Mouse (Mus musculus): Measurements from ENCODE around the gene Adh1. TPM values are rescaled to one million over a fixed set of nuclear protein-coding genes. Genes with fewer than 3 reads are reported as not detected.

The Adh1 gene
- polyA plus RNA-seq, 1 experiment from 2014 or later: 1,249 TPM

- no peaks in the 10 kb centered on the region for H3K9me3 ChIP-seq
- H3K4me2 ChIP-seq: no peak overlapping the region
- H3K36me3 ChIP-seq: no peaks in the 10 kb centered on the region
- ATAC-seq (ENCODE audit: borderline replicate concordance, extremely low read depth, low FRiP score, low TSS enrichment): no peak
- H3K27ac ChIP-seq: no peak overlapping the region
- H3K4me3 ChIP-seq: no peak overlapping the region
- H3K27me3 ChIP-seq: no peaks in the 10 kb centered on the region
- WGBS: 92% methylated on average over 17 of the region's 17 CpGs
- no peak overlapping the region for H3K9ac ChIP-seq
- H3K4me1 ChIP-seq: no peaks in the 10 kb centered on the region
Observed at GRCm38 (mm10) chr3:138325001-138325400, 64.2 kb downstream of the Adh1 start.

DNA sequence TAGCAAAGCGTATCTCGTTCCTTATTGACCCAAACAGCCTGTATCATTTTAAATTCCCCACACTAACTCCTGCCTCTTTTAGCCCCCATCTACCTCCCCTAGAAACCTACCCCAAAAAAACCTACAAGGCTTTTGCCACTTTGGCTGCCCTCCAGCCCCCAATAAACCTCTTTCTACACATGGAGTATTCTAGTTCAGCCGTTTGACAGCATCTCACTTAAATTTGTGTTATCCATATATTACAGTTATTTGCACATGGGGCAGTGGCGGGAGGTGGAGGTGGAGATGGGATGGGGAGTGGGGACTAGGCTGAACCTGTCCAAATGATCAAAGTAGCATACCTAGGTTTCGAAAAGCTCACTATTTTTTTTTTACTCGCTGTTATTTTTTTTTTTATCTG lies 64.7 kb downstream of the Adh1 start:
- 93% methylated on average over 6 of the region's 6 CpGs for WGBS
- H3K27ac ChIP-seq: no peak overlapping the region
- H3K9me3 ChIP-seq: no peaks in the 10 kb centered on the region
- no peak overlapping the region for H3K4me3 ChIP-seq
- no peak for ATAC-seq (ENCODE audit: borderline replicate concordance, extremely low read depth, low FRiP score, low TSS enrichment)
- no peaks in the 10 kb centered on the region for H3K27me3 ChIP-seq
- H3K4me2 ChIP-seq: no peak overlapping the region
- no peaks in the 10 kb centered on the region for H3K36me3 ChIP-seq
- no peaks in the 10 kb centered on the region for H3K4me1 ChIP-seq
- H3K9ac ChIP-seq: no peak overlapping the region

DNA sequence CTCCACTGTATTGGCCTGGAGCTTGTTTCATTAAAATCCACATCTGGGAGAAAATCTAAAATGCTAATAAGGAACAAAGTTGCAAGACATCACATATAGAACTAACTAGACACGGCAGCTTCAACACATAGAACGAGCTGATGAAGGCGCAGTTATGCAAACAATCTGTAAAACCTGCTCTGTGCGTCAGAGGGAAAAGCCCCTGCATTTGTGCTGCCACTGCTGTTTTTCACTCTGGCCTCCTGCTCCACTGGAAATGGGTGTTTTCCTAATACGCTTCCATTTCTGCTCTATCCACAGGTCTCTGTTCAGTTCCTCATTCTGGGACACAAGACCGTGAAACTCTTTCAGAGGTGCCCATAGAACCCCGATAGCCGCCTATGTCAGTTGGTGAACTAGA lies 73.1 kb downstream of the Adh1 start:
- WGBS: 62% methylated on average over 8 of the region's 8 CpGs
- no peak for ATAC-seq (ENCODE audit: borderline replicate concordance, extremely low read depth, low FRiP score, low TSS enrichment)

DNA sequence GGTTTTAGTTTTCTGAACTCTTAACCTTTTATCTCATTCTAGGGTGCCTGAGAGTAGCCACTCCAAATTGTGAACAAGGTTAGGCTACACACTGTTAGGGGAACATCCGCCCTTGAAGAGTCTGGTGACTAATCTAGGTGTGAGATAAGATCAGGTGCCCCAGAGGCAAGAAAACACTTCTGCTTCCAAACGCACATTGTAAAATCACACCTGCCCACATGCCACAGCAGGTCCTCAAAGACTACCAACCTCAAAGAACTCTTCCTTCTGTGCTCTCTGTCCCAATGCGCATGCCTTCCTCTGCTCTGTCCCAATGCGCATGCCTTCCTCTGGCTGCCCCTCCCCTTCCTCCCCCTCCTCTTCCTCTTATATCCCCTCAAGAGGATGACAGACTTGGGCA lies 73.5 kb downstream of the Adh1 start:
- Histone ChIP-seq H3K4me2 (no peak overlapping the region), H3K27me3 (no peaks in the 10 kb centered on the region), H3K4me3 (no peak overlapping the region), H3K4me1 (no peaks in the 10 kb centered on the region), H3K36me3 (no peaks in the 10 kb centered on the region), H3K9me3 (no peaks in the 10 kb centered on the region), H3K9ac (no peak overlapping the region), H3K27ac (no peak overlapping the region)
- WGBS: 71% methylated on average over 4 of the region's 4 CpGs
- ATAC-seq (ENCODE audit: borderline replicate concordance, extremely low read depth, low FRiP score, low TSS enrichment): no peak; the same call in 1 of the 2 replicates

More for the DNA sequence above, 73.1 kb downstream of the Adh1 start:
- no peaks in the 10 kb centered on the region for H3K27me3 ChIP-seq
- no peak overlapping the region for H3K9ac ChIP-seq
- no peak overlapping the region for H3K4me2 ChIP-seq
- H3K4me1 ChIP-seq: no peaks in the 10 kb centered on the region
- no peak overlapping the region for H3K4me3 ChIP-seq
- no peaks in the 10 kb centered on the region for H3K9me3 ChIP-seq
- H3K27ac ChIP-seq: no peak overlapping the region
- no peaks in the 10 kb centered on the region for H3K36me3 ChIP-seq

GRCm38 (mm10) chr3:138335566-138335965 lies 74.8 kb downstream of the Adh1 start:
- no peak overlapping the region for H3K27ac ChIP-seq
- no peak overlapping the region for H3K9ac ChIP-seq
- 88% methylated on average over 1 of the region's 1 CpGs for WGBS
- no peaks in the 10 kb centered on the region for H3K4me1 ChIP-seq
- no peaks in the 10 kb centered on the region for H3K9me3 ChIP-seq
- H3K27me3 ChIP-seq: no peaks in the 10 kb centered on the region
- no peak for ATAC-seq (ENCODE audit: borderline replicate concordance, extremely low read depth, low FRiP score, low TSS enrichment)
- no peak overlapping the region for H3K4me2 ChIP-seq
- H3K4me3 ChIP-seq: no peak overlapping the region
- no peaks in the 10 kb centered on the region for H3K36me3 ChIP-seq

DNA sequence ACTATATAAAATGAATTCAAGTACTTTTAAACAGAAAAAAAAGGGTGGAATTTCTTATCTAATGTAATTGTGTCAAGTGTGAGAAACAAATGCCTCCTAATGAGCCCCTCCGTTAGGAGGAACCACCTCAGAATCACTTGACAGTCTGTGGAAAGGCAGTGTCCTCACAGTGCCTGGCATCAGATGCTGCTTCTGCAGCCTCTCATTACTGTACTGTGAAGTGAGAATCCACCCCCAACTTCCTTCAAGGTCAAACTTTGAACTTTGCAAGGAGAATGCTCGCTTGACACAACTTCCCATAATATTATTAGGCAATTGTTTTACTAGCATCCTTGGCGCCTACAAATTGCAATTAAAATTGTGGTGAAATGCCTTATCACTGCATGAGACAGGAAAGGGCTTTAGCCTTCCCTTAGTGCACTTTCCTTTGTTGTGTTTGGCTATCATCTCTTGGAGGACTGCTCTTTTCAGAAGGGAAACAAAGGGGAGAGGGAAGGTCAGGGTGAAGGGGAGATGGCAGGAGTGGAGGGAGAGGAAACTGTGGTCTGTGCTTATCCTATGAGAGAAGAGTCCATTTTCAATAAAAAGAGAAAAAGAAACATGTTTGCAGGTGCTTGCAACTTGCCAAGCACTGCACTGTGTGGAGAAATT lies 75.4 kb downstream of the Adh1 start:
- WGBS: 43% methylated on average over 3 of the region's 3 CpGs

More for the DNA sequence above, 75.4 kb downstream of the Adh1 start:
- Histone ChIP-seq H3K36me3 (no peaks in the 10 kb centered on the region), H3K4me2 (no peak overlapping the region), H3K4me3 (no peak overlapping the region), H3K27me3 (no peaks in the 10 kb centered on the region), H3K4me1 (no peaks in the 10 kb centered on the region), H3K27ac (no peak overlapping the region), H3K9me3 (no peaks in the 10 kb centered on the region), H3K9ac (no peak overlapping the region)
- ATAC-seq (ENCODE audit: borderline replicate concordance, extremely low read depth, low FRiP score, low TSS enrichment): no peak

Other genes starting within 250 kb of the Adh1 start
- gene 1110002E22Rik, start 195.9 kb upstream of the Adh1 start, polyA plus RNA-seq (2015; fragmentation: Nextera tagmentation; extraction: Ambion mirVana): 0.48 and 0.64 TPM in 2 replicates
- 0.13 and 0.15 TPM in 2 replicates for gene Gm5105, start 193.6 kb upstream of the Adh1 start, polyA plus RNA-seq (2015; fragmentation: Nextera tagmentation; extraction: Ambion mirVana)
- 11.4 and 12.1 TPM in 2 replicates for gene Trmt10a, start 117.5 kb upstream of the Adh1 start, polyA plus RNA-seq (2015; fragmentation: Nextera tagmentation; extraction: Ambion mirVana)
- 7.4 and 7.6 TPM in 2 replicates for gene Mttp, start 116.0 kb upstream of the Adh1 start, polyA plus RNA-seq (2015; fragmentation: Nextera tagmentation; extraction: Ambion mirVana)
- 0.21 and 0.29 TPM in 2 replicates for gene 4930579F01Rik, start 67.2 kb upstream of the Adh1 start, polyA plus RNA-seq (2015; fragmentation: Nextera tagmentation; extraction: Ambion mirVana)
- 0.43 and 0.50 TPM in 2 replicates for gene Adh7, start 43.2 kb upstream of the Adh1 start, polyA plus RNA-seq (2015; fragmentation: Nextera tagmentation; extraction: Ambion mirVana)
- 0.11 TPM in 1 of 2 replicates, not detected in the other for gene Adh6a, start 52.3 kb downstream of the Adh1 start, polyA plus RNA-seq (2015; fragmentation: Nextera tagmentation; extraction: Ambion mirVana)
- 0.16 TPM in 2 replicates for gene Adh6b, start 80.8 kb downstream of the Adh1 start, polyA plus RNA-seq (2015; fragmentation: Nextera tagmentation; extraction: Ambion mirVana)
- gene Adh4, start 154.5 kb downstream of the Adh1 start, polyA plus RNA-seq (2015; fragmentation: Nextera tagmentation; extraction: Ambion mirVana): not detected in 2 replicates
- 238 and 243 TPM in 2 replicates for gene Adh5, start 182.1 kb downstream of the Adh1 start, polyA plus RNA-seq (2015; fragmentation: Nextera tagmentation; extraction: Ambion mirVana)
- 44.2 and 46.3 TPM in 2 replicates for gene Metap1, start 228.5 kb downstream of the Adh1 start, polyA plus RNA-seq (2015; fragmentation: Nextera tagmentation; extraction: Ambion mirVana)

Measured in lung, embryonic 15.5 days (tissue).